Mouse (Mus musculus): ENCODE data around the gene Atg7. TPM values are rescaled to one million over a fixed set of nuclear protein-coding genes. Genes with fewer than 3 reads are reported as not detected.

The Atg7 gene
- polyA plus RNA-seq, 1 experiment from 2014 or later = 19.7 TPM

- WGBS = 90% methylated on average over 12 of the region's 12 CpGs
- no peak for DNase-seq (ENCODE audit: low spot score)
- peaks cover 23% of the 10 kb centered on the region for H3K27me3 ChIP-seq (replicated peaks; ENCODE audit: low read depth, poor library complexity, severe bottlenecking)
- no peak overlapping the region for H3K4me3 ChIP-seq
- 0 out of 2 replicates have a peak, but pooled peaks cover 2% of the 10 kb centered on the region for H3K9me3 ChIP-seq
- H3K4me1 ChIP-seq = peaks cover 10% of the 10 kb centered on the region
- peaks cover 9% of the 10 kb centered on the region; the same call in 1 of the 2 replicates for H3K36me3 ChIP-seq (replicated peaks)
- H3K27ac ChIP-seq (replicated peaks) = no peak overlapping the region
These were observed 99.5 kb downstream of the Atg7 start for GRCm38 (mm10) chr6:114742209-114743003.

GRCm38 (mm10) chr6:114743126-114743525 lies 100.2 kb downstream of the Atg7 start:
- no peak overlapping the region for H3K27ac ChIP-seq (replicated peaks)
- 0 out of 2 replicates have a peak, but pooled peaks cover 2% of the 10 kb centered on the region for H3K9me3 ChIP-seq
- no peak for DNase-seq (ENCODE audit: low spot score)
- H3K36me3 ChIP-seq (replicated peaks) = peaks cover 9% of the 10 kb centered on the region; the same call in 1 of the 2 replicates
- no peak overlapping the region for H3K4me3 ChIP-seq
- 92% methylated on average over 8 of the region's 8 CpGs for WGBS
- peaks cover 6% of the 10 kb centered on the region for H3K4me1 ChIP-seq
- H3K27me3 ChIP-seq (replicated peaks; ENCODE audit: low read depth, poor library complexity, severe bottlenecking) = peaks cover 16% of the 10 kb centered on the region

- Histone ChIP-seq H3K9me3 (0 out of 2 replicates have a peak, but pooled peaks cover 2% of the 10 kb centered on the region), H3K4me3 (no peak overlapping the region), H3K27me3 (replicated peaks; ENCODE audit: low read depth, poor library complexity, severe bottlenecking) (peaks cover 8% of the 10 kb centered on the region), H3K27ac (replicated peaks) (no peak overlapping the region), H3K36me3 (replicated peaks) (peaks cover 9% of the 10 kb centered on the region; the same call in 1 of the 2 replicates), H3K4me1 (no peaks in the 10 kb centered on the region)
- 88% methylated on average over 2 of the region's 2 CpGs for WGBS
- DNase-seq (ENCODE audit: low spot score) = no peak
These were observed 100.9 kb downstream of the Atg7 start for GRCm38 (mm10) chr6:114743845-114744244.

- H3K9me3 ChIP-seq = no peaks in the 10 kb centered on the region
- no peak overlapping the region for H3K4me3 ChIP-seq
- no peak overlapping the region for H3K27ac ChIP-seq (replicated peaks)
- 83% methylated on average over 7 of the region's 7 CpGs for WGBS
- no peaks in the 10 kb centered on the region for H3K27me3 ChIP-seq (replicated peaks; ENCODE audit: low read depth, poor library complexity, severe bottlenecking)
- no peak for DNase-seq (ENCODE audit: low spot score)
- peaks cover 2% of the 10 kb centered on the region; the same call in 1 of the 2 replicates for H3K36me3 ChIP-seq (replicated peaks)
- H3K4me1 ChIP-seq = no peaks in the 10 kb centered on the region
These were observed 103.6 kb downstream of the Atg7 start for GRCm38 (mm10) chr6:114746439-114746974.

- H3K9me3 ChIP-seq = no peaks in the 10 kb centered on the region
- no peak overlapping the region for H3K27ac ChIP-seq (replicated peaks)
- H3K4me1 ChIP-seq = no peaks in the 10 kb centered on the region
- DNase-seq (ENCODE audit: low spot score) = no peak
- no peaks in the 10 kb centered on the region for H3K27me3 ChIP-seq (replicated peaks; ENCODE audit: low read depth, poor library complexity, severe bottlenecking)
- no peak overlapping the region for H3K4me3 ChIP-seq
- no peaks in the 10 kb centered on the region for H3K36me3 ChIP-seq (replicated peaks)
- 91% methylated on average over 3 of the region's 3 CpGs for WGBS
These were observed 105.5 kb downstream of the Atg7 start for GRCm38 (mm10) chr6:114748419-114748818.

GRCm38 (mm10) chr6:114748882-114749281 lies 106.0 kb downstream of the Atg7 start:
- no peak overlapping the region for H3K27ac ChIP-seq (replicated peaks)
- no peaks in the 10 kb centered on the region for H3K4me1 ChIP-seq
- no peaks in the 10 kb centered on the region for H3K9me3 ChIP-seq
- no peaks in the 10 kb centered on the region for H3K36me3 ChIP-seq (replicated peaks)
- no peaks in the 10 kb centered on the region for H3K27me3 ChIP-seq (replicated peaks; ENCODE audit: low read depth, poor library complexity, severe bottlenecking)
- 91% methylated on average over 3 of the region's 3 CpGs for WGBS
- no peak overlapping the region for H3K4me3 ChIP-seq
- DNase-seq (ENCODE audit: low spot score) = no peak

GRCm38 (mm10) chr6:114758795-114759194 lies 115.9 kb downstream of the Atg7 start:
- Histone ChIP-seq H3K27me3 (replicated peaks; ENCODE audit: low read depth, poor library complexity, severe bottlenecking) (no peaks in the 10 kb centered on the region), H3K9me3 (no peaks in the 10 kb centered on the region), H3K4me3 (no peak overlapping the region), H3K4me1 (no peaks in the 10 kb centered on the region), H3K27ac (replicated peaks) (no peak overlapping the region), H3K36me3 (replicated peaks) (no peaks in the 10 kb centered on the region)
- DNase-seq (ENCODE audit: low spot score) = no peak
- 78% methylated on average over 7 of the region's 7 CpGs for WGBS

- H3K4me3 ChIP-seq = no peak overlapping the region
- H3K27ac ChIP-seq (replicated peaks) = no peak overlapping the region
- H3K27me3 ChIP-seq (replicated peaks; ENCODE audit: low read depth, poor library complexity, severe bottlenecking) = no peaks in the 10 kb centered on the region
- no peaks in the 10 kb centered on the region for H3K9me3 ChIP-seq
- peaks cover 10% of the 10 kb centered on the region; the same call in 1 of the 2 replicates for H3K4me1 ChIP-seq
- no peaks in the 10 kb centered on the region for H3K36me3 ChIP-seq (replicated peaks)
- DNase-seq (ENCODE audit: low spot score) = no peak
- 93% methylated on average over 6 of the region's 6 CpGs for WGBS
These were observed 123.4 kb downstream of the Atg7 start for GRCm38 (mm10) chr6:114766314-114766713.

GRCm38 (mm10) chr6:114767710-114768109 lies 124.8 kb downstream of the Atg7 start:
- Histone ChIP-seq H3K27me3 (replicated peaks; ENCODE audit: low read depth, poor library complexity, severe bottlenecking) (no peaks in the 10 kb centered on the region), H3K4me3 (no peak overlapping the region), H3K4me1 (peaks cover 10% of the 10 kb centered on the region; the same call in 1 of the 2 replicates), H3K27ac (replicated peaks) (no peak overlapping the region), H3K9me3 (no peaks in the 10 kb centered on the region), H3K36me3 (replicated peaks) (no peaks in the 10 kb centered on the region)
- WGBS = 64% methylated on average over 2 of the region's 2 CpGs
- DNase-seq (ENCODE audit: low spot score) = no peak

GRCm38 (mm10) chr6:114770337-114770736 lies 127.4 kb downstream of the Atg7 start:
- 76% methylated on average over 2 of the region's 2 CpGs for WGBS
- H3K4me1 ChIP-seq = peaks cover 10% of the 10 kb centered on the region; the same call in 1 of the 2 replicates
- no peaks in the 10 kb centered on the region for H3K9me3 ChIP-seq
- H3K27me3 ChIP-seq (replicated peaks; ENCODE audit: low read depth, poor library complexity, severe bottlenecking) = no peaks in the 10 kb centered on the region
- no peak overlapping the region for H3K4me3 ChIP-seq
- H3K36me3 ChIP-seq (replicated peaks) = no peaks in the 10 kb centered on the region
- no peak for DNase-seq (ENCODE audit: low spot score)
- no peak overlapping the region for H3K27ac ChIP-seq (replicated peaks)

- 85% methylated on average over 4 of the region's 4 CpGs for WGBS
- Histone ChIP-seq H3K4me1 (peaks cover 10% of the 10 kb centered on the region; the same call in 1 of the 2 replicates), H3K27me3 (replicated peaks; ENCODE audit: low read depth, poor library complexity, severe bottlenecking) (no peaks in the 10 kb centered on the region), H3K4me3 (no peak overlapping the region), H3K9me3 (no peaks in the 10 kb centered on the region), H3K36me3 (replicated peaks) (no peaks in the 10 kb centered on the region), H3K27ac (replicated peaks) (no peak overlapping the region)
- no peak for DNase-seq (ENCODE audit: low spot score)
These were observed 128.6 kb downstream of the Atg7 start for GRCm38 (mm10) chr6:114771502-114771901.

- WGBS = 92% methylated on average over 5 of the region's 5 CpGs
- no peaks in the 10 kb centered on the region for H3K9me3 ChIP-seq
- no peak overlapping the region for H3K4me3 ChIP-seq
- no peak overlapping the region for H3K27ac ChIP-seq (replicated peaks)
- H3K4me1 ChIP-seq = peaks cover 18% of the 10 kb centered on the region
- DNase-seq (ENCODE audit: low spot score) = no peak
- no peaks in the 10 kb centered on the region for H3K27me3 ChIP-seq (replicated peaks; ENCODE audit: low read depth, poor library complexity, severe bottlenecking)
- H3K36me3 ChIP-seq (replicated peaks) = no peaks in the 10 kb centered on the region
These were observed 132.3 kb downstream of the Atg7 start for GRCm38 (mm10) chr6:114775210-114775609.

- WGBS = 22% methylated on average over 4 of the region's 4 CpGs
- Histone ChIP-seq H3K36me3 (replicated peaks) (no peaks in the 10 kb centered on the region), H3K27ac (replicated peaks) (peak overlapping the region; percentile 63), H3K9me3 (no peaks in the 10 kb centered on the region), H3K27me3 (replicated peaks; ENCODE audit: low read depth, poor library complexity, severe bottlenecking) (no peaks in the 10 kb centered on the region), H3K4me3 (no peak overlapping the region), H3K4me1 (peaks cover 40% of the 10 kb centered on the region)
- DNase-seq (ENCODE audit: low spot score) = peak; percentile 29
These were observed 135.0 kb downstream of the Atg7 start for GRCm38 (mm10) chr6:114777872-114778271.

Measured in embryonic facial prominence, embryonic 10.5 days (tissue).